Mouse (Mus musculus) thymus, postnatal 10 days (tissue): ENCODE results near the gene Pappa2.

Experiments
- DNase-seq, 2 experiments: peaks; one replicate each; pipeline ENCODE4 v3.0.0; 2021; ENCODE audit warnings: low spot score in 2 of 2

Gene Pappa2

GRCm38 (mm10) chr1:158910661-158911060 is 69.6 kb downstream of the Pappa2 start:
- no peak for DNase-seq

- no peak for DNase-seq
These were observed 83.0 kb downstream of the Pappa2 start for GRCm38 (mm10) chr1:158897339-158897738.

- no peak for DNase-seq
These were observed 85.8 kb downstream of the Pappa2 start for GRCm38 (mm10) chr1:158894441-158894840.

GRCm38 (mm10) chr1:158875487-158875886 is 104.8 kb downstream of the Pappa2 start:
- no peak for DNase-seq

GRCm38 (mm10) chr1:158874552-158875077 is 105.7 kb downstream of the Pappa2 start:
- DNase-seq, result no peak

- DNase-seq, result no peak
These were observed 106.7 kb downstream of the Pappa2 start for GRCm38 (mm10) chr1:158873631-158874030.

- no peak for DNase-seq
These were observed 108.9 kb downstream of the Pappa2 start for GRCm38 (mm10) chr1:158871401-158871800.

- no peak for DNase-seq
These were observed 120.1 kb downstream of the Pappa2 start for GRCm38 (mm10) chr1:158860190-158860589.

- no peak for DNase-seq
These were observed 126.1 kb downstream of the Pappa2 start for GRCm38 (mm10) chr1:158853936-158854882.

GRCm38 (mm10) chr1:158852836-158853567 is 127.3 kb downstream of the Pappa2 start:
- no peak for DNase-seq

GRCm38 (mm10) chr1:158850459-158850858 is 129.8 kb downstream of the Pappa2 start:
- DNase-seq, result no peak

GRCm38 (mm10) chr1:158844604-158845003 is 135.7 kb downstream of the Pappa2 start:
- no peak for DNase-seq

GRCm38 (mm10) chr1:158837151-158837550 is 143.1 kb downstream of the Pappa2 start:
- DNase-seq, result no peak

- no peak for DNase-seq
These were observed 150.1 kb downstream of the Pappa2 start for GRCm38 (mm10) chr1:158830152-158830551.

- no peak for DNase-seq
These were observed 152.4 kb downstream of the Pappa2 start for GRCm38 (mm10) chr1:158827931-158828330.

- DNase-seq, result no peak
These were observed 160.6 kb downstream of the Pappa2 start for GRCm38 (mm10) chr1:158819676-158820075.

GRCm38 (mm10) chr1:158816479-158816878 is 163.8 kb downstream of the Pappa2 start:
- DNase-seq, result no peak

- DNase-seq, result no peak
These were observed 168.4 kb downstream of the Pappa2 start for GRCm38 (mm10) chr1:158811887-158812286.

- no peak for DNase-seq
These were observed 204.8 kb downstream of the Pappa2 start for GRCm38 (mm10) chr1:158775486-158775885.

- no peak for DNase-seq
These were observed 207.2 kb downstream of the Pappa2 start for GRCm38 (mm10) chr1:158773102-158773501.

- no peak for DNase-seq
These were observed 209.5 kb downstream of the Pappa2 start for GRCm38 (mm10) chr1:158770756-158771155.

GRCm38 (mm10) chr1:158770036-158770655 is 210.1 kb downstream of the Pappa2 start:
- no peak for DNase-seq
